Mouse (Mus musculus): ENCODE data around the gene Rpl10a. TPM values are rescaled to one million over a fixed set of nuclear protein-coding genes. Genes with fewer than 3 reads are reported as not detected.

Rpl10a gene
- 305 and 312 TPM in 2 replicates for polyA plus RNA-seq (2015; fragmentation: Nextera tagmentation; extraction: Ambion mirVana)

DNA sequence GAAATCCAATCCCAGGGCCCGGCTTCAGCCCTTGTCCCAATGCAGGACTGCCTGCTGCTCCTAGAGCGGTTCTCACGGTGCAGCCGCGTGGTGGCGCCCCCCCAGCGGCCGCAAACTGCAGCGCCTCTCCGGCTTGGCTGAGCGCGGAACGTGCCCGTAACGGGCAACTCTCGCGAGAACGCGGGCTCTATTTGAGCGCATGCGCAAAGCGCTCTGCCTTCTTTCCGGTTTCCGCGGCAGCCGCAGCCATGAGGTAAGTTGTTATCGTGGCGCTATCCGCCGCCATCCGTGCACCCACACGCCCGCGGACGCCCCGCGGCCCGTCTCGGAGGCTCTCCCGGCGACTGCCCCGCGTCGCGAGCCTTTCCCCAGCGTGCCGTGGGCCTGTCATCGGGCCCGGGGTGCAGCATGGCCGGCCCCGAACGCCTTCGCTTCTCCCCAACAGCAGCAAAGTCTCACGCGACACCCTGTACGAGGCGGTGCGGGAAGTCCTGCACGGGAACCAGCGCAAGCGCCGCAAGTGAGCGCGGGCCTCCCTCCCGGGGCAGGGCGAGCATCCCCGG lies at the start of gene Rpl10a:
Gene Rpl10a, plus strand, starts transcription at position 106 of the 563 bp plus-strand sequence.
- H3K36me3 ChIP-seq: peaks cover 39% of the 10 kb centered on the region
- H3K9ac ChIP-seq: peak within 1 kb of the TSS; percentile 100
- peak within 1 kb of the TSS; percentile 89 for H3K4me2 ChIP-seq
- no peaks in the 10 kb centered on the region for H3K27me3 ChIP-seq
- WGBS: under 1% methylated on average over 67 of the region's 67 CpGs
- ATAC-seq (replicated peaks; ENCODE audit: insufficient number of reproducible peaks, insufficient read depth, low FRiP score, low read depth): peak; percentile 87
- H3K4me3 ChIP-seq: peak within 1 kb of the TSS; percentile 92
- peaks cover 44% of the 10 kb centered on the region for H3K4me1 ChIP-seq (replicated peaks)
- no peaks in the 10 kb centered on the region for H3K9me3 ChIP-seq (replicated peaks)
- peak within 1 kb of the TSS; percentile 95 for H3K27ac ChIP-seq

DNA sequence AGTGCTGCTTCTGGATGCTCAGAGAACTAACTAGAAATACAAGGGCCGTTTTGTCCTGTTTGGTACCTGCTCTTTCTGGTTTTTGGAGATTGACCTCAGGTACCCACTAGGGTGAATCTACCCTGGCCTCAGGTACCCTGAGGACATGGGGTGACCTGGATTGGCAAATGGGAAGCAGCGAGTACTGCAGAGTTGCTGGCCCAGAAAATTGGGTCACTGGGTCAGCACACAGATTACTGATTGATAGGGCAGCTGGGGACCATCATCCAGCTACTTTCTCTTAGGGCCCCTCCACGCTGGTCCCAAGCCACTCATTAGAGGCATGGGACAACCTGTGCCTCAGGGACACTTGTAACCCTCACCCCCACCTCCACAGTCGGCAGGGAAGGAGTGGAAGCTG lies 49.0 kb upstream of the Rpl10a start:
- no peak overlapping the region for H3K9ac ChIP-seq

DNA sequence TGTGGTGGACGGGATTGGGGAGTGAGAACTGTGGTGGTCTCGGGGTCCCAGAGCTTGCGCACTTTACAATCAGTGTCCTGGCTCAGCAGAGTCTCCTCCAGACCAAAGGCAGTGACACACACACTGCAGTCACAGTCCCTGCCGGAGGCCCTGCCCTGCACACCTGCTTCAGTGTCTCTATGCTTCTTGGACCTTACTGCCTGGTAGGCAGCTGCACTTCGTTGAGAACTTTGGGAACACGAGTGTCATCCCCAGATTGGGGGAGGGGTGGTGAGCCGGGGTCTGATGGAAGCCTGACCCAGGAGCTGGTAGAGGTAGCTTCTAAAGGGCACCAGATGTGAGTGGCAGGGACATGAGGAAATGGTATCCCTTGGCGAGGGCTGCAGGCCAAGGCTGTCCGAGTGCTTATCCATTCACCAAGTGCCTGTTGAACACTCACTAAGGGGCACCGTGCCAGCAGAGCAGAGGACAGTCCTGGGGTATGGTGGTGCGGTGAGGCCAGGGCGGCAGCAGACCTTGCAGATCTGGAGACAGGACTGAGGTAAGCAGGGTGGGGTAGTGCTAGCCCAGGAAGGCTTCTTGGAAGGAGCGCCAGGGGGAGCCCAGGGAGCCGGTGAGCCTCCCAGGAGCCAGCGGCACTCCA lies 48.4 kb upstream of the Rpl10a start:
- H3K4me3 ChIP-seq: no peak overlapping the region
- H3K4me1 ChIP-seq (replicated peaks): peaks cover 26% of the 10 kb centered on the region
- H3K36me3 ChIP-seq: no peaks in the 10 kb centered on the region
- 46% methylated on average over 15 of the region's 15 CpGs for WGBS
- peak; percentile 61 for ATAC-seq (replicated peaks; ENCODE audit: insufficient number of reproducible peaks, insufficient read depth, low FRiP score, low read depth)
- H3K27ac ChIP-seq: peak overlapping the region; percentile 47; the same call in 1 of the 2 replicates
- no peaks in the 10 kb centered on the region for H3K9me3 ChIP-seq (replicated peaks)
- H3K27me3 ChIP-seq: no peaks in the 10 kb centered on the region
- 0 out of 2 replicates have a peak overlapping the region, but pooled peaks have one; percentile 8 for H3K9ac ChIP-seq
- H3K4me2 ChIP-seq: peak overlapping the region; percentile 19; the same call in 1 of the 2 replicates

More for the DNA sequence above, 49.0 kb upstream of the Rpl10a start:
- Histone ChIP-seq H3K27me3 (no peaks in the 10 kb centered on the region), H3K27ac (0 out of 2 replicates have a peak overlapping the region, but pooled peaks have one; percentile 2), H3K4me1 (replicated peaks) (peaks cover 26% of the 10 kb centered on the region), H3K4me3 (no peak overlapping the region), H3K36me3 (no peaks in the 10 kb centered on the region), H3K4me2 (no peak overlapping the region), H3K9me3 (replicated peaks) (no peaks in the 10 kb centered on the region)
- 51% methylated on average over 4 of the region's 4 CpGs for WGBS
- ATAC-seq (replicated peaks; ENCODE audit: insufficient number of reproducible peaks, insufficient read depth, low FRiP score, low read depth): no peak

DNA sequence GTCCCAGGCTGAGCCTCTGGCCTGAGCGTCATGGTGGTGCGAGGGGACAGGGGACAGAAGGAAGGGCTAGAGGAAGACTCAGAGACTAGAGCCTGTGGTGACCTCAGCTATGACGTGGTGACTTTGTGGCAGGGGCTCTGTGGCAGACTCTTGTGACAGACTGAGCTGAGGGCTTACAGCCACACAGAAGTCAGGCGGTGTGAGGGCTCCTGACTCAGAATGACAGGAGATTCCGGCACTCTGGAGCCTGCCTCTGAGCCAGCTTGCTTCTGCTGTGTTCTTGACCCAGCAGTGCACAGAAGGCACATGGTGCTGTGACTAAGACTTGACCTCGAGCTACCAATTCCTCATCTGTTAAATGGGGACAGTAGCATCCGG lies 47.9 kb upstream of the Rpl10a start:
- 0 out of 2 replicates have a peak overlapping the region, but pooled peaks have one; percentile 8 for H3K9ac ChIP-seq
- 66% methylated on average over 7 of the region's 7 CpGs for WGBS
- H3K27me3 ChIP-seq: no peaks in the 10 kb centered on the region
- peaks cover 26% of the 10 kb centered on the region for H3K4me1 ChIP-seq (replicated peaks)
- H3K9me3 ChIP-seq (replicated peaks): no peaks in the 10 kb centered on the region
- peak overlapping the region; percentile 19; the same call in 1 of the 2 replicates for H3K4me2 ChIP-seq
- H3K27ac ChIP-seq: peak overlapping the region; percentile 47; the same call in 1 of the 2 replicates
- no peaks in the 10 kb centered on the region for H3K36me3 ChIP-seq
- ATAC-seq (replicated peaks; ENCODE audit: insufficient number of reproducible peaks, insufficient read depth, low FRiP score, low read depth): peak; percentile 32; the same call in 1 of the 2 replicates
- H3K4me3 ChIP-seq: no peak overlapping the region

DNA sequence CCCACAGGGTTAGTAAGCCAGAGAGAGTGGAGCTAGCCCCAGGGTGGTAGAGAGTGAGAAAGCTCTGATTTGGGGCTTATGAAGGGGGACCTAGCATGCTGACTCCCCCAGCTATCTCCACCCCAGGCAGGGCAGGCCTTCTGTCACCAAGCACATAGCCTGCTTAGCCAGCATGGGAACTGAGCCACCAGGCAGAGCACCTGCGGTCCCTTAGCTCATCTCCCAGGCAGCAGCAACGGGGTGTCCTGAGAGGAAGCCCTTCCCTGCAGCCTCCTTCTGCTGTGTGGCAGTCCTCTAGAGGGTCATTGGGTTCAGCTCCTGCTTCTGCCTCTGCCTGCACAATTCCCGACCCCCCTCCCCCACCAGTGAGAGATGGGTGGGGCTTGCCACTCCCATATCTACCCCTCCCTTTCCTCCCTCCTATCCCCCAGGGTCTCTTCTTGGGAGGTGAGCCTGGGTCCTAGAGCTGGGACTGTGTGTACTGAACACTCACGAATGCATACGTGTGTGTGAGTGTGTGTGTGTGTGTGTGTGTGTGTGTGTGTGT lies 47.4 kb upstream of the Rpl10a start:
- 40% methylated on average over 5 of the region's 5 CpGs for WGBS
- ATAC-seq (replicated peaks; ENCODE audit: insufficient number of reproducible peaks, insufficient read depth, low FRiP score, low read depth): no peak
- Histone ChIP-seq H3K36me3 (no peaks in the 10 kb centered on the region), H3K27me3 (no peaks in the 10 kb centered on the region), H3K9ac (no peak overlapping the region), H3K9me3 (replicated peaks) (no peaks in the 10 kb centered on the region), H3K4me3 (no peak overlapping the region), H3K4me2 (no peak overlapping the region), H3K4me1 (replicated peaks) (peaks cover 26% of the 10 kb centered on the region), H3K27ac (no peak overlapping the region)

DNA sequence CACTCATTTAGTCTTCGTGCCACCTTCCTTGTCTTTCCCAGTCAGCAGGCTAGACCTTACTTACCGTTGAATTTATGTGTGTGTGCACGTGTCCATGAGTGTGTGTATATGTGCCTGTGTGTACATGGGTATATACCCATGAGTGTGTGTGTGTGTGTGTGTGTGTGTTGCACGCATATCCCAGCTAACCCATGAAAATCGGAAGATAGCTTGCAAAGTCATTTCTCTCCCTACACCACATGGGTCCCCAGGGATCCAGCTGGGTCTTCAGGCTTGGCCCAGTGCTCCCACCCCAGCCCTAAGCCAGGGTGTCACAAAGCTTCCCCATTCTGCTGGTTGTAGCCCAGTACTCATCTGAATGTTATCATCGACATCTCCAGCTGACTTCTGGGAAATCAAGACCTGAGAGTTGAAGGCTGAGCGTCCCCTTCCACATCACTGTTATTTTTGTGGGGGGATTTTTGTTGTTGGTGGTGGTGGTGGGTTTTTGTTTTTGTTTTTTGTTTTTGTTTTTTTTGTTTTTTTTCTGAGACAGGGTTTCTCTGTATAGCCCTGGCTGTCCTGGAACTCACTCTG lies 46.3 kb upstream of the Rpl10a start:
- ATAC-seq (replicated peaks; ENCODE audit: insufficient number of reproducible peaks, insufficient read depth, low FRiP score, low read depth): no peak
- WGBS: 91% methylated on average over 7 of the region's 7 CpGs
- H3K4me3 ChIP-seq: no peak overlapping the region

DNA sequence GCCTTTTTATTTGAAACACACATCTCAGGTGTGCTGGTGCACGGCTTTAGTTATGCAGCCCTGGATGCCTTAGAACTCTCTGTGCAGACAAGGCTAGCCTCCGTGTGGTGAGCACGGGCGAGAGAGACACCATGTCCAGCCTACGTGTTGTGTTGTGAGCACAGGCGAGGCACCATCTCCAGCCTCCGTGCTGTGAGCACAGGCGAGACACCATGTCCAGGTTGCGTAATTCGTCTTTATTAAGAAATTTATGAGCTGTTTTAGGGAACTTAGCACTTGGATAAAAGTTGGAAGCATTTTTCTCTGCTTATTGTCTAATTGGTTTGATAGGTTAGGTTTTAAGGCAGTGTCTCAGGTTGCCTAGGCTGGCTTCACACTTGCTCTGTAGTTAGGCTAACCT lies 45.1 kb upstream of the Rpl10a start:
- H3K36me3 ChIP-seq: no peaks in the 10 kb centered on the region
- no peak overlapping the region for H3K4me2 ChIP-seq
- H3K27ac ChIP-seq: no peak overlapping the region
- no peak overlapping the region for H3K4me3 ChIP-seq
- ATAC-seq (replicated peaks; ENCODE audit: insufficient number of reproducible peaks, insufficient read depth, low FRiP score, low read depth): no peak
- WGBS: 83% methylated on average over 10 of the region's 10 CpGs
- peaks cover 44% of the 10 kb centered on the region for H3K4me1 ChIP-seq (replicated peaks)
- H3K27me3 ChIP-seq: no peaks in the 10 kb centered on the region
- no peak overlapping the region for H3K9ac ChIP-seq
- H3K9me3 ChIP-seq (replicated peaks): no peaks in the 10 kb centered on the region

More for the DNA sequence above, 46.3 kb upstream of the Rpl10a start:
- Histone ChIP-seq H3K27ac (no peak overlapping the region), H3K9ac (no peak overlapping the region), H3K36me3 (no peaks in the 10 kb centered on the region), H3K4me2 (no peak overlapping the region), H3K27me3 (no peaks in the 10 kb centered on the region), H3K9me3 (replicated peaks) (no peaks in the 10 kb centered on the region), H3K4me1 (replicated peaks) (peaks cover 34% of the 10 kb centered on the region)

DNA sequence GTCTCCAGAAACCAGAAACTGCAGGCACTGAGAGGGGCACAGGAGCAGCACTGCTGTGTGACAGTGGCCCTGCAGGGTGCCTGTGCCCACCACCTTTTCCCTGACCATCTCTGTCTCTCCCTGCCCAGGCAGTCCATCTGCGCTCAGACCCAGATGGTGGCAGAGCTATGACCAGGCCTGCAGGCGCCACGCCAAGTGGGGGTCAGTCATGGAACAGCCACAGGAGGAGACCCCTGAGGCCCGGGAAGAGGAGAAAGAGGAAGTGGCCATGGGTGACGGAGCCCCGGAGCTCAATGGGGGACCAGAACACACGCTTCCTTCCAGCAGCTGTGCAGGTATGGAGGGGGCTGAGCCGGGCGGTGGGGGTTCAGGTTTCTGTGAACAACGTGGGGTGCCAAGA lies 42.1 kb upstream of the Rpl10a start:
- Histone ChIP-seq H3K27ac (no peak overlapping the region), H3K4me1 (replicated peaks) (peaks cover 33% of the 10 kb centered on the region), H3K36me3 (no peaks in the 10 kb centered on the region), H3K9me3 (replicated peaks) (no peaks in the 10 kb centered on the region), H3K4me2 (no peak overlapping the region), H3K27me3 (no peaks in the 10 kb centered on the region), H3K9ac (no peak overlapping the region), H3K4me3 (no peak overlapping the region)
- no peak for ATAC-seq (replicated peaks; ENCODE audit: insufficient number of reproducible peaks, insufficient read depth, low FRiP score, low read depth)
- 77% methylated on average over 10 of the region's 10 CpGs for WGBS

DNA sequence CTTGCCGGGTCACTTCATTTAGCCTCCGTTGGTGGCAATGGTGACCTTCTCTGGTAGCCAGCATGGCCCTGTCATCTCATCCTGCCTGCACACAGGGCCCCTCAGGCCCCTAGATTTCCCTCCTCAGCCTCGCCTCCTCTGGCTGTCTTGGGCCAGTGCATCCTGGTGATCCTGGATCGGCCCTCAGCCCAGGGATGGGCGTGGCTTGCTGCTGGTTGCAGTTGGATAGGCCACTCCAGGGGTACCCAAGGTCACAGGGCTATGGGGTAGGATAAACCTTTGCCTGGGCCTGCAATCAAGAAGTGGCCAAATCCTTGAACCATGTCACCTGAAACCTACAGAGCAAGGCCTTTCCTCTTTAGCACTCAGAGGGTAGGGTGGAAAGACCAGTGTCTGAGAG lies 41.3 kb upstream of the Rpl10a start:
- no peak for ATAC-seq (replicated peaks; ENCODE audit: insufficient number of reproducible peaks, insufficient read depth, low FRiP score, low read depth)
- Histone ChIP-seq H3K4me2 (no peak overlapping the region), H3K36me3 (0 out of 2 replicates have a peak, but pooled peaks cover 1% of the 10 kb centered on the region), H3K27me3 (no peaks in the 10 kb centered on the region), H3K9me3 (replicated peaks) (no peaks in the 10 kb centered on the region), H3K4me1 (replicated peaks) (peaks cover 30% of the 10 kb centered on the region), H3K4me3 (no peak overlapping the region), H3K27ac (no peak overlapping the region), H3K9ac (no peak overlapping the region)
- WGBS: 60% methylated on average over 5 of the region's 5 CpGs

DNA sequence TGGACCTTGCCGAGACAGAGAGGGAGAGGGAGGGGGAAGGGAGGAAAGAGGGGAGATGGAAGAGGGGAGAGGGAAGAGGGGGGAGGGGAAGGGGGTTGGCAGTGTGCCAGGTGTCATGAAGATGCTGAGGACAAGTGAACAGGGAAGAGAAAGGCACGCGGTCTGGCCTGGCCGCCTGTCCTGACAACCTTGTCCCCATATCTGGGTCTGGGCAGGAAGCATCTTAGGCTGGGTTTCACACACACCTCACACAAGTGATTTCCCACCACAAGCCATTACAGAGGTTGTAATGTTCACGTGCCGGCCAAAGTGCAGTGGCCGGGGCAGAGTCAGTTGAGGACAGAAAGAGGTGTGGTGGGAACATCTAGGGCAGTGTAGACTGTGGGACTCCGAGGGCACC lies 40.7 kb upstream of the Rpl10a start:
- no peak overlapping the region for H3K4me3 ChIP-seq
- peak; percentile 3; the same call in 1 of the 2 replicates for ATAC-seq (replicated peaks; ENCODE audit: insufficient number of reproducible peaks, insufficient read depth, low FRiP score, low read depth)
- H3K4me1 ChIP-seq (replicated peaks): peaks cover 30% of the 10 kb centered on the region
- 31% methylated on average over 8 of the region's 8 CpGs for WGBS
- no peak overlapping the region for H3K4me2 ChIP-seq
- H3K9ac ChIP-seq: no peak overlapping the region
- 0 out of 2 replicates have a peak, but pooled peaks cover 5% of the 10 kb centered on the region for H3K36me3 ChIP-seq
- H3K27ac ChIP-seq: no peak overlapping the region
- H3K27me3 ChIP-seq: no peaks in the 10 kb centered on the region
- H3K9me3 ChIP-seq (replicated peaks): no peaks in the 10 kb centered on the region

DNA sequence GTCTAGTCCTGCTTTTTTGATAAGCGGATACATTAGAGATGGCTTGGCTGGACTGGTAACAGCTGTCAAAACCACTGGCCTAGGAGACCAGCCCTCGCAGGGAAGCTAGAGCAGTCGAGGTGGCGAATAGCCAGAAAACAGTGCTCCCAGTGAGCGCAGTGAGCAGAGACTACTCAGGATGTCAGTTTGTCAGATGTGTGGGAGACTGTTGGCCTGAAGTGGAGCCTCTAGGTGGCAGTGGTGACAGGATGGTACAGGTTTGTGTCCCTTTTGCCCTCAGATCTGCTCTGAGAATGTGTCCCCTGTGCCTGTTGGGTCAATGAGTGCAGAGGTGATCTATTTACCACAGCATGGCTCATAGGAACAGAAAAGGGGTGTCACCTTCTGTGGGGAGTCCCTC lies 40.3 kb upstream of the Rpl10a start:
- H3K4me3 ChIP-seq: no peak overlapping the region
- H3K27me3 ChIP-seq: no peaks in the 10 kb centered on the region
- peaks cover 30% of the 10 kb centered on the region for H3K4me1 ChIP-seq (replicated peaks)
- H3K4me2 ChIP-seq: no peak overlapping the region
- H3K36me3 ChIP-seq: 0 out of 2 replicates have a peak, but pooled peaks cover 5% of the 10 kb centered on the region
- H3K9ac ChIP-seq: no peak overlapping the region
- H3K27ac ChIP-seq: no peak overlapping the region
- WGBS: 28% methylated on average over 5 of the region's 5 CpGs
- H3K9me3 ChIP-seq (replicated peaks): no peaks in the 10 kb centered on the region
- peak; percentile 11; the same call in 1 of the 2 replicates for ATAC-seq (replicated peaks; ENCODE audit: insufficient number of reproducible peaks, insufficient read depth, low FRiP score, low read depth)

All from heart, embryonic 15.5 days (tissue).